Mouse (Mus musculus) midbrain, embryonic 10.5 days (tissue): Measurements from ENCODE around the gene Ccna2. TPM values are rescaled to one million over a fixed set of nuclear protein-coding genes. Genes with fewer than 3 reads are reported as not detected.

ENCODE experiments used
- DNase-seq: peaks from one replicate; pipeline ENCODE4 v3.0.0-alpha.2; 2017; ENCODE audit warnings: low spot score
- H3K27ac ChIP-seq: fragments of 300-500 bp; sonication (generic); replicated peaks from 2 replicates; pipeline ENCODE4 v1.5.1; 2016; ENCODE audit warnings: mild to moderate bottlenecking
- H3K27me3 ChIP-seq: fragments of 300-500 bp; sonication (generic); 2 replicates; pipeline ENCODE4 v1.6.1; 2016; ENCODE audit warnings: low read depth, mild to moderate bottlenecking; ENCODE audit not compliant: poor library complexity, severe bottlenecking
- H3K36me3 ChIP-seq: fragments of 300-500 bp; sonication (generic); 2 replicates; pipeline ENCODE4 v1.6.1; 2016; ENCODE audit warnings: mild to moderate bottlenecking, moderate library complexity
- H3K4me1 ChIP-seq: fragments of 300-500 bp; sonication (generic); 2 replicates; pipeline ENCODE4 v1.6.1; 2016
- H3K4me3 ChIP-seq: fragments of 300-500 bp; sonication (generic); 2 replicates; pipeline ENCODE4 v1.5.1; 2016; ENCODE audit warnings: mild to moderate bottlenecking, moderate library complexity
- H3K9me3 ChIP-seq: fragments of 300-500 bp; sonication (generic); replicated peaks from 2 replicates; pipeline ENCODE4 v1.6.1; 2016; ENCODE audit warnings: mild to moderate bottlenecking
- WGBS: fragments of 180-500 bp; shearing (Covaris S2); methylation state at CpG from one replicate; pipeline ENCODE4 v1.1.7; 2016; 5-methylcytosine and 5-hydroxymethylcytosine counted together
- polyA plus RNA-seq: library from polyadenylated mRNA; unstranded; fragments of >200 nt; fragmentation: Nextera tagmentation; extraction: Ambion mirVana; gene quantifications from 2 replicates; pipeline ENCODE4 v1.2.1, GENCODE M21; 2016

The Ccna2 gene
- polyA plus RNA-seq, 1 experiment from 2014 or later, result 262 TPM

DNA sequence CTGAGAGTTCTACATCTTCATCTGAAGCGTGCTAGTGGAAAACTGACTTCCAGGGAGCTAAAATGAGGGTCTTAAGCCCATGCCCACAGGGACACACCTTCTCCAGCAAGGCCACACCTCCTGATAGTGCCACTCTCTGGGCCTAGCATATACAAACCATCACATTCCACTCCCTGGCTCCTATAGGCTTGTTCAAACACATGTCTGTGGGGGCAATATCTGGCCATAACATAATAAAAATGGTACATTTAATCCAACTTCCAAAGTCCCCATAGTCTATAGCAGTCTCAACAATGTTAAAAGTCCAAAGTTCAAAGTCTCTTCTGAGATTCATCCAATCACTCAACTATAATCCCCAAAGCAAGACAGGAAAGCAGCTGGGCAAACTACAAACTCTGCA lies 14.3 kb downstream of the Ccna2 start:
- peaks cover 7% of the 10 kb centered on the region for H3K4me1 ChIP-seq
- H3K27me3 ChIP-seq, result no peaks in the 10 kb centered on the region
- no peak overlapping the region for H3K4me3 ChIP-seq
- H3K36me3 ChIP-seq, result peaks cover 88% of the 10 kb centered on the region
- DNase-seq, result no peak
- 88% methylated on average over 1 of the region's 1 CpGs for WGBS
- H3K27ac ChIP-seq, result no peak overlapping the region
- no peaks in the 10 kb centered on the region for H3K9me3 ChIP-seq

DNA sequence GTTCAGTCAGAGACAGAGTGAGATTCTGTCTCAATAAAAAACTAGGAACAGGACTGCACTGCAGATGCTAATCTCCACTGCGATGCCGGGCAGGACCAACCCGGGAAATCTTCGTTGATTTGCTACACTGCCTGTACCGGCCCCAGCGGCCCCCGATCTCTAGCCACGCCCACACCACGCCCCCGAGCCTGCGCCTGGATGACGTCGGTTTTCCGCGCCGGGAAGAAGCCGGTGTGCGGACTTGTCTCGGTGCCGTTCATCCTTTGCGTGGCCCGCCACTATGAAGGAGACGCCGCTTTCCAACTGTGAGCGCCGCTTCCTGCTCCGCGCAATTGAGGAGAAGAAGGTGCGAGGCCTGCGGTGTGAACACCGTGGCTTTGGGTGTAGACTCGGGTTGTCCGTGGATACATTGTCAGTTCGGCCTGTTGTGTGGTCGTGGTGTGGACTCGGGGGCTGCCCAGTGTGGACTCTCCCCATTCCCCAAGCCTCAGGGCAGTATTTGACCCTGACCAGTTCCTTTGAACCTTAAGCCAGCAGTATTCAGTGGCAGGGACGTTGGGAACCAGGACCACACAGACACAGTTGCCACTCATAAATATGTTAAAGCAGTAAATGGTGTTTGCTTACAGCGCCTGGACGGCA lies 19.4 kb downstream of the Ccna2 start, which contains the start of gene Exosc9:
Gene Exosc9 (plus strand): TSS at position 201 of the 642 bp plus-strand sequence.
- H3K4me1 ChIP-seq, result peaks cover 21% of the 10 kb centered on the region
- no peaks in the 10 kb centered on the region for H3K27me3 ChIP-seq
- DNase-seq, result peak; percentile 95
- H3K4me3 ChIP-seq, result peak within 1 kb of the TSS; percentile 88
- peaks cover 39% of the 10 kb centered on the region for H3K36me3 ChIP-seq
- H3K9me3 ChIP-seq, result no peaks in the 10 kb centered on the region
- under 1% methylated on average over 39 of the region's 39 CpGs for WGBS
- peak within 1 kb of the TSS; percentile 88 for H3K27ac ChIP-seq

DNA sequence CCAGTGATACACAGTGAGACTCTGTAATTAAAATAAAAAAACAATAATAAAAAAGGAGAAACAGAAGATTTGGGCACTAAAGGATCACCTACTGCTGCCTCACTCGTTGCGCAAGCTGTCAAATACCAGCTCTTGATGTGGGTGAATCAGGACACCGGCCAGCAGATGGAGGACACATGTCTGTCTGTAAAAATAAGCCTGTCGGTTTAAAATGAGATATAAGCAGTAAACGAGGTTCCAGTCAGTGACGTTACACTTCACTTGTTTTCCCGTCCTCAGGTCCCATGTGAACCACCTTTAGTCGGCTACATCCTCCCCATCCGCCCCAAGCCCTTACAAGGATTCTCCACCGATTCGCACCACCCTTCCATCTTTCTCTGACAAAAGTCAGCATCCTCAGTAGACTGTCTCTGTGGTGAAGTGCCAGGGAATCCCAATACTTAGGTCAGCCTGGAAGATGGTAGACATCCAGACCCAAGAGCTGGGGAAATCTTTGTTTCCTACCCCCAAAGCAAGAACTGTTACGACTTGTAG lies 20.0 kb downstream of the Ccna2 start:
- no peak for DNase-seq
- H3K4me1 ChIP-seq, result peaks cover 21% of the 10 kb centered on the region
- no peaks in the 10 kb centered on the region for H3K27me3 ChIP-seq
- peak overlapping the region; percentile 88 for H3K27ac ChIP-seq
- peak overlapping the region; percentile 88 for H3K4me3 ChIP-seq
- peaks cover 32% of the 10 kb centered on the region for H3K36me3 ChIP-seq
- H3K9me3 ChIP-seq, result no peaks in the 10 kb centered on the region
- WGBS, result 21% methylated on average over 12 of the region's 12 CpGs

DNA sequence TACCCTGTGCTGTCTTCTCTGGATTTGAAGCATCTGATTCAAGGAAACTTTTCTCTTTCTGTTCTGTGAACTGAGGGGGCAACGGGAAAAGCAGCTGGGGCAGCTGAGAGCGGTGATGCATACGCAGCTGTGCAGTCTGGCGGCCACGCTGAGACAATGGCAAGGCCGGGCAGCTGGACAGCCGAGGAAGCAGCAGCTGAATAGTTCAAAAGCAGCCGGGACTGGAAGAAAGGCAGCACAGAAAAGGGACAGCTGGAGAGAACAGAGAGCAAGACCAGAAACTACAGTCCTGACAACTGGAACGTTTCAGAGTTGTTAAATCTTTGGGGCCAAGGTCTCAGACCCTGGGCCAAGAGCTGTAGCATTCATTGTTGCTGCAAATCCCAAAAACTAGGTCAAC lies 20.6 kb downstream of the Ccna2 start:
- Histone ChIP-seq H3K27me3 (no peaks in the 10 kb centered on the region), H3K4me3 (peak overlapping the region; percentile 88), H3K9me3 (no peaks in the 10 kb centered on the region), H3K27ac (peak overlapping the region; percentile 88), H3K36me3 (peaks cover 27% of the 10 kb centered on the region), H3K4me1 (peaks cover 21% of the 10 kb centered on the region)
- 12% methylated on average over 9 of the region's 9 CpGs for WGBS
- DNase-seq, result peak; percentile 83

DNA sequence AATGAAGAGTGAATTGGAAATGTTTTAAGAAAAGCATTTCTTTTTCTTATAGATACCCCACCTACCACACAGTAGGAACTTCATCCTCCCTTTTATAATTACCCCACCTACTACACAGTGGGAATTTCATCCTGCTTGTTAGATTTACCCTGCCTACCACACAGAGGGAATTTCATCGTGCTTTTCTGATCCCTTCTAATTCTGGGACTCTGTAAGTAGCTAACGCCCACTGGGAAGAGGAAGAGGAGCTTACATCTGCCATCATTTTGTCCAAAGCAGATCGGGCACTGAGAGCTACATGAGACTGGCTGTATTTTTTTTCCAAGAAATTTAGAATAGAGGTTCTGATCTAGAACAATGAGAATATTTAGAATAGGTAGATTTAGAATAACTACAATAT lies 27.0 kb downstream of the Ccna2 start:
- H3K4me3 ChIP-seq, result no peak overlapping the region
- no peaks in the 10 kb centered on the region for H3K9me3 ChIP-seq
- no peaks in the 10 kb centered on the region for H3K4me1 ChIP-seq
- H3K27ac ChIP-seq, result no peak overlapping the region
- no peaks in the 10 kb centered on the region for H3K36me3 ChIP-seq
- DNase-seq, result no peak
- WGBS, result 79% methylated on average over 3 of the region's 3 CpGs
- no peaks in the 10 kb centered on the region for H3K27me3 ChIP-seq

DNA sequence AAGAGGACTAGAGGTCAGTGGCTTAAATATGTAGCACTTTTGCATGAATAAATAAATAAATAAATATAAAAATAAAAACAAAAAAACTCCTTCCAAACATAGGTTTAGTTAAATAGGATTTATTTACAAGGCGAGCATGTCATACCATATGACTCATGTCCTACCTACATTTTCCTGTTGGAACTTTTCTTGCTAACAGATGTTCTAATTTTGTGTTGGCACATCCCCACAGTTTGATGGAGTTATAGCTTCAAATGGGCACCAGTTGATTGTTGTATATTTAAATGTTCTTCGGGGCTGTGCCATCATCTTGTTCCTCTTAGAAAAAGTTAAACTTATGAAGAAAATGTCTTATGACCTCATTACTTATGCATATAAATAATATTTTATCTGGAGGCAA lies 30.6 kb downstream of the Ccna2 start:
- Histone ChIP-seq H3K27ac (no peak overlapping the region), H3K4me3 (no peak overlapping the region), H3K4me1 (no peaks in the 10 kb centered on the region), H3K9me3 (no peaks in the 10 kb centered on the region), H3K27me3 (no peaks in the 10 kb centered on the region), H3K36me3 (no peaks in the 10 kb centered on the region)
- 80% methylated on average over 2 of the region's 2 CpGs for WGBS
- DNase-seq, result no peak

DNA sequence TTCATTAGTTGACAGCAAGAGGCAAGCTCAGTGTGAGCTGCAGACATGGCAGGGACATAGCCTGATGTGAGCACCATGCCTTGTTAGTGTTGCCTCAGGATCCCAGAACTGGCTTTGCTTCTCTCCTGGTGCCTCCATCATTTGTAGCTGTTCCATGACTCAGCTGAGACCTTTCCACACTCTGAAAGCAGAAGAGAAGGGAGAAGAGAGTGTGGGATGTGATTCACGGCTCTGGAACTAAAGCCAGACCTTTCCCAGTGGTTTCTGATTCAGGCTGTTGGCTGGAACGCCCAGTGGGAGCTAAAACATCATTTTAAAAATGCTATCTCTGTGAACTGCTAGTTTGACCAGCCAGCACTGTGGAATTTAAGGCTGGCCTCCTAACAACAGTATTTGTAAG lies 31.2 kb downstream of the Ccna2 start:
- 75% methylated on average over 2 of the region's 2 CpGs for WGBS
- Histone ChIP-seq H3K27ac (no peak overlapping the region), H3K27me3 (no peaks in the 10 kb centered on the region), H3K9me3 (no peaks in the 10 kb centered on the region), H3K4me3 (no peak overlapping the region), H3K4me1 (no peaks in the 10 kb centered on the region), H3K36me3 (no peaks in the 10 kb centered on the region)
- DNase-seq, result no peak

DNA sequence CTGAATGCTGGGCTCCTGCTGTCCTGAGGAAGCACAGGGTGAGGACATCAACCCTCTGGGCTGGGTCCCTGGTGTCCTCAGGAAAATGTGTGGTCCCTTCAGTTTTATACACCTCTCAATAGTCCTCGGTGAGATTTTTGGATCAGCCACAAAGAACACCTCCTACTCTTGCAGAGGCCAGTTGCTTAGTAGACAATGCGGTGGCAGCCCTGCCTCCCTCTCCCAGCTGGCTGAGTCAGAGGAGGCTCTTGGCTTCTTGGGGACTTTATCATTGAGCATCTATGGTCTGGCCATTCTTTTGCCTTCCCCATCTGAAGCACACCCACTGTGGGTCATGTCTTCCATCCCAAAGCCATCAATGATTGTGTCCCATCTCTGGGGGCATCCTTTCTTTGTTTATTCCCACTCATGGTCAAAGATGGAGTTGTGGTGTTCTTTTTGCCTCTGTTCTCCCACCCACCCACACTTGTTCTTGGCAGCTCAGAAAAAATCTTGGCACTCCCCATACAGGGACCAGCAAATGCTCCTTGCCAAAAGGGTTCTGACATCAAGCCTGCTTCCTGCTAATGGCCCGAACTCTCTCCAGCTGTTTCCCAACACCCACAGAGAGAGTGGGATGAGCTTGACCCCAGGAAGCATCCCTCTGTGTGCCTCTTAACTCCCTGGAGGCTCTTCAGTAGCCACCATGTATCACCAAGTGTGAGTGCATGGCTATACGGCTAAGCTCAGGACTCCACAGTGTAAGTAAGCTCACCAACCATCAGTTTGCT lies 34.1 kb downstream of the Ccna2 start:
- DNase-seq, result no peak
- 77% methylated on average over 4 of the region's 4 CpGs for WGBS

DNA sequence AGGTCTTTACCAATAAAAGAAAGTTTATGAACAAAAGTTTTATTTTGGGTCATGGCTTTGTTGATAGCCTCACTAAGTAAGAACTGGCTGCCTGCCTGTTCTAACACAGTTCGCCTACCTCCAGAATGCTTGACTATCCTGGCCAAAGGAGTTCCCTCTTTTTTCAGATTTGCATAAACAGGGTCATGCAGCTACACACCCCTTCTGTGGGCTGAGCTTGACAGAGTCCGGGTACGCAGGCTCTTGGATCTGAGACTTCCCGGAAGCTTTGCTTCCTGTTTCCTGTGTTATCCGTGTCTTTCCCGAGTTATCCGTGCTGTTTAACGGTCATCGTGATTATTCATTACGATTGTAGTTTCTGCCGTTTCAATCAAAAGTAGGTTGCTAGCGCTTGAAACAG lies 35.9 kb downstream of the Ccna2 start:
- Histone ChIP-seq H3K9me3 (no peaks in the 10 kb centered on the region), H3K27me3 (peaks cover 13% of the 10 kb centered on the region), H3K36me3 (no peaks in the 10 kb centered on the region), H3K27ac (no peak overlapping the region), H3K4me3 (no peak overlapping the region), H3K4me1 (peaks cover 15% of the 10 kb centered on the region)
- WGBS, result 91% methylated on average over 12 of the region's 12 CpGs
- no peak for DNase-seq

More for the DNA sequence above, 34.1 kb downstream of the Ccna2 start:
- Histone ChIP-seq H3K36me3 (no peaks in the 10 kb centered on the region), H3K9me3 (no peaks in the 10 kb centered on the region), H3K27me3 (no peaks in the 10 kb centered on the region), H3K4me3 (no peak overlapping the region), H3K27ac (no peak overlapping the region), H3K4me1 (peaks cover 6% of the 10 kb centered on the region)

DNA sequence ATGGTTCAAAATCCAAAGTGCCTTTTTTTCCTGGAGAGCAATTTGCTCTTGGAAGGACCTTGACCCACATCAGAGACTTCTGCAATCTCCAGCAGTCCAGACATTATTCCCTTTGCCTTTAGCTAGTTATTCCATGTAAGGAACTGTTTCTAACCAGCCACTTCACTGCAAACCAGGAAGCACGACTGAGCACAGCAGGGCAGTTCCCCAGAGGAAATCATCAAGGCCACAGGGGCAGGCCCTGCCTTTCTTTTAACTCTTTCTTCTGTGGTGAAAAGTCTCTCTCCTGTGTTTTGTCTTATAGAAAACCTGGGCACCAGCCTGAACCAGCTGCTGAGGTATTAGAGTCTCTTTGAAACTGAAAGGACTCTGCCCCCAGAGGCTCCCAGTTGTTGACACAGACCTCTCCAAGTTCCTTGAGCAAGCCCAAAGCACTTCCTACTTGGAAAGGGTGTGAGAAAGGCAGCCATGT lies 38.7 kb downstream of the Ccna2 start:
- 0% methylated on average over 1 of the region's 1 CpGs for WGBS

DNA sequence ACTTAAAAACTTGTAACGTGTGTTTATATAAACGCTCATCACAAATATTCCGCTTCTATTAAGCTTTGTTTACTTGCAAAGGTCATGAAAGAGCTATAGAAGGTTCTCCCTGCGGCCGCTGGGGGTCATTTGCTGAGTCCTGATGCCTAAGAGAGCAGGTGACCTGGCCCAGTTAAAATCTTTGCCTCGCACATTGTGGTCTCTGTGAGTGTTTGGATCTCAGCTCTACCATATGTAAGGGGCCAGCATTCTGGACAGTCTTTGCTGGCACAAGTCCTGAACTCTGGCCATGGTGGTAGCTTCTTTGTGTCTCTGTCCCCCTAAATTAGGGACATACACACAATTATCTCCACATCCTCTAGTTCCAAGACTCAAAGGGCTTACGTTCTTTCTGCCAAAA lies 39.2 kb downstream of the Ccna2 start:
- 42% methylated on average over 7 of the region's 7 CpGs for WGBS
- no peaks in the 10 kb centered on the region for H3K36me3 ChIP-seq
- H3K4me3 ChIP-seq, result no peak overlapping the region
- peaks cover 22% of the 10 kb centered on the region for H3K27me3 ChIP-seq
- no peaks in the 10 kb centered on the region for H3K9me3 ChIP-seq
- peaks cover 15% of the 10 kb centered on the region for H3K4me1 ChIP-seq
- no peak overlapping the region; the same call in 1 of the 2 replicates for H3K27ac ChIP-seq
- no peak for DNase-seq

More for the DNA sequence above, 38.7 kb downstream of the Ccna2 start:
- H3K4me3 ChIP-seq, result no peak overlapping the region
- DNase-seq, result no peak
- H3K9me3 ChIP-seq, result no peaks in the 10 kb centered on the region
- peaks cover 15% of the 10 kb centered on the region for H3K4me1 ChIP-seq
- H3K27me3 ChIP-seq, result peaks cover 22% of the 10 kb centered on the region
- no peak overlapping the region; the same call in 1 of the 2 replicates for H3K27ac ChIP-seq
- no peaks in the 10 kb centered on the region for H3K36me3 ChIP-seq

DNA sequence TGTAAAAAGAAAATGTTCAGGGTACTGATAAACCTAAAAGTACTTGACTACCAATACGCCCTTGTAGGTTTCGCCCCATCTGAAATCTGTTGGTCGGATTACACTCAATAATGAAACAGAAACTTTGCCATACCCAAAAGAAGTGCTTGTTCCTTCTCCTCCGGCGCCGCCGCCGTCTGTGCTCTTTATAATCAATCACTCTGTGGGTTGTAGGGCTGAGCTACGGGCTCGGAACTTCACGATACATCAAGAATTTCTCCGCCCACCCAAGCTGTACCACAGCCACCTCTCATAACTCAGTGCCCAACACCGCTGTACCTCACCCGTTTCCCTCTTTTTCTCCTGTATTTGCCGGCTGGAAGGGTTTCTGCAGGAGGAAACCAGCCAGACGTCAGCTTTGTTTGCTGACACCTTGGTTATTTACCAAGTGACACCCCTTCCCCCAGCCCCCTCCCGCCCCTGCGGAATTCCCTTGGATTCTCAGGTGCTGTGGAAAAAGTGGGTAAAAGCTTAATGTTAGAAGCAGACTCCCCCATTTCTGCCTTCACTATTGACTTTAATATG lies 39.9 kb downstream of the Ccna2 start:
- DNase-seq, result no peak
- H3K27me3 ChIP-seq, result peaks cover 22% of the 10 kb centered on the region
- H3K4me3 ChIP-seq, result peak overlapping the region; percentile 34
- H3K36me3 ChIP-seq, result no peaks in the 10 kb centered on the region
- H3K9me3 ChIP-seq, result no peaks in the 10 kb centered on the region
- no peak overlapping the region for H3K27ac ChIP-seq
- WGBS, result 23% methylated on average over 18 of the region's 18 CpGs
- H3K4me1 ChIP-seq, result peaks cover 15% of the 10 kb centered on the region
